Mouse (Mus musculus): ENCODE measurements around the gene Tomm5. TPM values are rescaled to one million over a fixed set of nuclear protein-coding genes. Genes with fewer than 3 reads are reported as not detected.
"Not testable (repeated sequence)": the region's sequence is repeated elsewhere in the genome, so short reads cannot be mapped to it uniquely, and the experiment has no call there.

Tomm5 gene
- polyA plus RNA-seq, 1 experiment from 2014 or later: 157 TPM

- not testable (repeated sequence) for H3K4me3 ChIP-seq (replicated peaks; ENCODE audit: low read depth, low read length); H3K27me3 ChIP-seq (ENCODE audit: control insufficient read depth, insufficient read depth, low read length); DNase-seq; ATAC-seq (ENCODE audit: low FRiP score, low TSS enrichment); H3K9ac ChIP-seq (replicated peaks; ENCODE audit: low read length); H3K4me2 ChIP-seq (ENCODE audit: low read length); H3K9me3 ChIP-seq (ENCODE audit: control insufficient read depth, low read length); H3K36me3 ChIP-seq (ENCODE audit: control insufficient read depth, insufficient read depth, low read length); H3K27ac ChIP-seq (replicated peaks; ENCODE audit: low read depth, low read length)
- H3K4me1 ChIP-seq (ENCODE audit: control insufficient read depth, insufficient read depth, low read length): peaks cover 13% of the 10 kb centered on the region; the same call in 1 of the 2 replicates
- 90% methylated on average over 4 of the region's 4 CpGs for WGBS
Measured at GRCm38 (mm10) chr4:45081041-45081440, 26.9 kb downstream of the Tomm5 start.

GRCm38 (mm10) chr4:45073544-45073943 is 34.4 kb downstream of the Tomm5 start:
- H3K4me1 ChIP-seq (ENCODE audit: control insufficient read depth, insufficient read depth, low read length): no peaks in the 10 kb centered on the region
- no peaks in the 10 kb centered on the region for H3K9me3 ChIP-seq (ENCODE audit: control insufficient read depth, low read length)
- H3K36me3 ChIP-seq (ENCODE audit: control insufficient read depth, insufficient read depth, low read length): no peaks in the 10 kb centered on the region
- no peak overlapping the region for H3K4me2 ChIP-seq (ENCODE audit: low read length)
- 84% methylated on average over 6 of the region's 6 CpGs for whole genome bisulfite sequencing
- no peak overlapping the region for H3K27ac ChIP-seq (replicated peaks; ENCODE audit: low read depth, low read length)
- ATAC-seq (ENCODE audit: low FRiP score, low TSS enrichment) (no peak), DNase-seq (no peak)
- H3K4me3 ChIP-seq (replicated peaks; ENCODE audit: low read depth, low read length): no peak overlapping the region
- no peak overlapping the region for H3K9ac ChIP-seq (replicated peaks; ENCODE audit: low read length)
- H3K27me3 ChIP-seq (ENCODE audit: control insufficient read depth, insufficient read depth, low read length): no peaks in the 10 kb centered on the region

DNA sequence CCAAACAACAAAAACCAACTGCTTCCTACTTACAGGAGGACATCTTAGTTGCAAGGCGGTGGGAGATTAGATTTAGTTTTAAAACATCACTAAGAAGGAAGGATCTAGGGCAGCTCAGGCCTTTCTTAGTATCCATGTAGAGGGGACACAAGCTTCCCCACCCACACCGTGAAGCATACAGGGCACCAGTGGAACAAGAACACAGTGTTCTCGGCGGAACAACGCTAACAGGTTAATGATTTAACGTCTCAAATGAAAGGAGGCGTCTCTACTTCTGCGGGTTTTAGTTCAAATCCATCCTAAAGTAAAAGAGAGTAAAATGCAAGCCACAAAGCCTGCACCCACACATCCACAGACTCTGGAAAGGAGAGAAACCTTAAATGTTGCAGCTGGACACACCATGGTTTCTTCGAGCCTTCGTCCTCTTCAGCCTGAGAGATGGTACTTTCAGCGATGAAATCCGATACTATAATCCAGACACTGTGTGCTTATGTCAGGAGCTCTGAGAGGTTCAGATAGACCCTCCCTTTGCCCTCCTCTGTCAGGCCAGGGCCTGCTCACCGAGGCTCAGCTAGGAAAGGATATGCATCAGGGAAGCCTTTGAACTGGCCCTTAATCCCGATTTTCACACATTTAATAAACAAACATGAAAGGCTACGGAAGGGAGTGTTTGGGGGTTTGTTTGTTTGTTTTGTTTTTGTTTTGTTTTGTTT is 35.5 kb downstream of the Tomm5 start:
- DNase-seq: no peak
- H3K27ac ChIP-seq (replicated peaks; ENCODE audit: low read depth, low read length): no peak overlapping the region
- no peak for ATAC-seq (ENCODE audit: low FRiP score, low TSS enrichment)
- H3K27me3 ChIP-seq (ENCODE audit: control insufficient read depth, insufficient read depth, low read length): no peaks in the 10 kb centered on the region
- WGBS: 62% methylated on average over 15 of the region's 15 CpGs
- H3K4me2 ChIP-seq (ENCODE audit: low read length): no peak overlapping the region
- H3K9me3 ChIP-seq (ENCODE audit: control insufficient read depth, low read length): no peaks in the 10 kb centered on the region
- no peak overlapping the region for H3K9ac ChIP-seq (replicated peaks; ENCODE audit: low read length)
- H3K4me3 ChIP-seq (replicated peaks; ENCODE audit: low read depth, low read length): no peak overlapping the region
- H3K4me1 ChIP-seq (ENCODE audit: control insufficient read depth, insufficient read depth, low read length): no peaks in the 10 kb centered on the region
- no peaks in the 10 kb centered on the region for H3K36me3 ChIP-seq (ENCODE audit: control insufficient read depth, insufficient read depth, low read length)

DNA sequence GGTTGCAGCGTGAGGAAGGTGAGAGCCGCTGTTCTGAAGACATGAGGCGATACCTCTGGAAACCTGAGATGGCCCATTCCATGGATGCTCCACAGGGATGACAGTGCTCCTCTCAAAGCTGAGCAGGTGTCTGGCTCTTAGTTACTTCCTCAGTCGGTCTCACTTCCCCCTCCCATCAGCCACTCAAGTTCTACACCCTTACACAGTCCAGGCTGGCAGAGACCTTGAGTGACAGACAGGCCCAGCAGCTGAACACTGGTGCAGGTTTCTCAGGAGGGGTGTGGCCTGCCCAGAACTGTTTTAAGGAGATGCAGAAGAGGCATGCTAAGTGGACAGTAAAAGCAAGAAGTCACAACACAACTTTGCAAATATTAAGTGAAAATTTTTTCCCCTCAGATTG is 40.2 kb downstream of the Tomm5 start:
- Histone ChIP-seq H3K27ac (replicated peaks; ENCODE audit: low read depth, low read length) (no peak overlapping the region), H3K27me3 (ENCODE audit: control insufficient read depth, insufficient read depth, low read length) (no peaks in the 10 kb centered on the region), H3K9ac (replicated peaks; ENCODE audit: low read length) (no peak overlapping the region), H3K4me1 (ENCODE audit: control insufficient read depth, insufficient read depth, low read length) (no peaks in the 10 kb centered on the region), H3K36me3 (ENCODE audit: control insufficient read depth, insufficient read depth, low read length) (no peaks in the 10 kb centered on the region), H3K4me3 (replicated peaks; ENCODE audit: low read depth, low read length) (no peak overlapping the region), H3K4me2 (ENCODE audit: low read length) (no peak overlapping the region), H3K9me3 (ENCODE audit: control insufficient read depth, low read length) (no peaks in the 10 kb centered on the region)
- ATAC-seq (ENCODE audit: low FRiP score, low TSS enrichment) (no peak), DNase-seq (no peak)
- WGBS: 92% methylated on average over 4 of the region's 4 CpGs

DNA sequence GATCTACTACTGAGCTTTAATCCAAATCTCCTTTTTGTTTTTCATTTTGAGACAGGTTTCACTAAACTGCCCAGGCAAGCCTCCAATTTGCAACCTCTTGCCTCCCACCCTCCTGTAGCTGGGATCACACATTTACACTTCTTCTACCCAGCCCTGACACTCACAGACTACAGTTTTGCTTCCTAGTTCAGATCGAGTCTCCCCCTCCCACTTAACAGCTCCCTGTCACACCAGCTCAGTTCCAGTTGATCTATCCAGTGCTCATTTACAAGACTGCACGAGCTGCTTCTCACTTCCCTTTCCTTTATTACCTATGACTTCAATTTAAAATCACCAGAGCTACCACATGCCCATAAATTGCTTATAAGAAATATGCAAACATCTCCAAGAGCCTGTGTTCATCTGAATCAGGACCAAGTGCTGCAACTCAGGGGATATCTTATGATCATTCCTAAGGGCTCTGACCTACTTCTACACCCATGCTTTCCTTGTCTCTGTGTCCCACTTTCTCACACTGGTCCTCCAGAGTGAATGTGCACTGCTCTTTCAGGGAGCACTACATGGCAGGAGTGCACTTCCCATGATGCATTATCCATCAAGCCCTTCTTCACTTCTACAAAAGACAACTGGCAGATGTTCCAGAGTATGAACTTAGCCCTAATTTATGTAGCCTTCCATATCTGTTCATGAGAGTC is 41.7 kb downstream of the Tomm5 start:
- WGBS: 29% methylated on average over 2 of the region's 2 CpGs
- ATAC-seq (ENCODE audit: low FRiP score, low TSS enrichment) (no peak), DNase-seq (no peak)
- no peaks in the 10 kb centered on the region for H3K4me1 ChIP-seq (ENCODE audit: control insufficient read depth, insufficient read depth, low read length)
- no peaks in the 10 kb centered on the region for H3K9me3 ChIP-seq (ENCODE audit: control insufficient read depth, low read length)
- H3K4me3 ChIP-seq (replicated peaks; ENCODE audit: low read depth, low read length): no peak overlapping the region
- H3K4me2 ChIP-seq (ENCODE audit: low read length): no peak overlapping the region
- no peak overlapping the region for H3K9ac ChIP-seq (replicated peaks; ENCODE audit: low read length)
- H3K27me3 ChIP-seq (ENCODE audit: control insufficient read depth, insufficient read depth, low read length): no peaks in the 10 kb centered on the region
- H3K36me3 ChIP-seq (ENCODE audit: control insufficient read depth, insufficient read depth, low read length): peaks cover 12% of the 10 kb centered on the region
- no peak overlapping the region for H3K27ac ChIP-seq (replicated peaks; ENCODE audit: low read depth, low read length)

DNA sequence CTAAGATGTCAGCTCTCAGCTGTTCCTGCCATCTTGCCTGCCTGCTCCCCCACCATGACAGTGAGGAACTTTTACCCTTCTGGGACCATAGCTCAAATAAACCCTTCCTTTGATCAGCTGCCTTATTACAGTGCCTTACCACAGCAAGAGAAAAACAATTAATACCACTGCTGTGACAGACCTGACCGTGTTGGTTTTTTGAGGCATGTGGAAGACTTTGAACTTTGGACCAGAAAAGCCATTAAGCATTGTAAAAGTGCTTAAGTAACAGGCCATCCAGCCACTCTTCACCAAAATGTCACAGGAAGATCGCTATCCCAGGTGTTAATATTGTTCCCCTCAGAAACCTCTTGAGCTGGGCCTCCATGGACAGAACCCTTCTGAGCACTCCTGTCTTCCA is 43.3 kb downstream of the Tomm5 start:
- H3K36me3 ChIP-seq (ENCODE audit: control insufficient read depth, insufficient read depth, low read length): peaks cover 27% of the 10 kb centered on the region
- no peak overlapping the region for H3K27ac ChIP-seq (replicated peaks; ENCODE audit: low read depth, low read length)
- H3K4me1 ChIP-seq (ENCODE audit: control insufficient read depth, insufficient read depth, low read length): no peaks in the 10 kb centered on the region
- H3K4me2 ChIP-seq (ENCODE audit: low read length): no peak overlapping the region
- no peak overlapping the region for H3K9ac ChIP-seq (replicated peaks; ENCODE audit: low read length)
- no peaks in the 10 kb centered on the region for H3K27me3 ChIP-seq (ENCODE audit: control insufficient read depth, insufficient read depth, low read length)
- no peak overlapping the region for H3K4me3 ChIP-seq (replicated peaks; ENCODE audit: low read depth, low read length)
- ATAC-seq (ENCODE audit: low FRiP score, low TSS enrichment) (no peak), DNase-seq (no peak)
- no peaks in the 10 kb centered on the region for H3K9me3 ChIP-seq (ENCODE audit: control insufficient read depth, low read length)
- 87% methylated on average over 2 of the region's 2 CpGs for WGBS

- H3K4me3 ChIP-seq (replicated peaks; ENCODE audit: low read depth, low read length); H3K27me3 ChIP-seq (ENCODE audit: control insufficient read depth, insufficient read depth, low read length); H3K4me2 ChIP-seq (ENCODE audit: low read length); DNase-seq; H3K27ac ChIP-seq (replicated peaks; ENCODE audit: low read depth, low read length); H3K9me3 ChIP-seq (ENCODE audit: control insufficient read depth, low read length); ATAC-seq (ENCODE audit: low FRiP score, low TSS enrichment); H3K4me1 ChIP-seq (ENCODE audit: control insufficient read depth, insufficient read depth, low read length); H3K9ac ChIP-seq (replicated peaks; ENCODE audit: low read length): not testable (repeated sequence)
- peaks cover 34% of the 10 kb centered on the region for H3K36me3 ChIP-seq (ENCODE audit: control insufficient read depth, insufficient read depth, low read length)
- WGBS: 79% methylated on average over 1 of the region's 1 CpGs
Measured at GRCm38 (mm10) chr4:45063836-45064235, 44.1 kb downstream of the Tomm5 start.

GRCm38 (mm10) chr4:45055451-45055850 is 52.5 kb downstream of the Tomm5 start:
- Histone ChIP-seq H3K4me1 (ENCODE audit: control insufficient read depth, insufficient read depth, low read length) (no peaks in the 10 kb centered on the region), H3K4me2 (ENCODE audit: low read length) (no peak overlapping the region), H3K9ac (replicated peaks; ENCODE audit: low read length) (no peak overlapping the region), H3K36me3 (ENCODE audit: control insufficient read depth, insufficient read depth, low read length) (peaks cover 42% of the 10 kb centered on the region), H3K27me3 (ENCODE audit: control insufficient read depth, insufficient read depth, low read length) (no peaks in the 10 kb centered on the region), H3K9me3 (ENCODE audit: control insufficient read depth, low read length) (no peaks in the 10 kb centered on the region), H3K4me3 (replicated peaks; ENCODE audit: low read depth, low read length) (no peak overlapping the region), H3K27ac (replicated peaks; ENCODE audit: low read depth, low read length) (no peak overlapping the region)
- ATAC-seq (ENCODE audit: low FRiP score, low TSS enrichment): no peak
- no peak for DNase-seq
- WGBS: 91% methylated on average over 8 of the region's 8 CpGs
